Mouse (Mus musculus): ENCODE data around the gene Rpl5. TPM values are rescaled to one million over a fixed set of nuclear protein-coding genes. Genes with fewer than 3 reads are reported as not detected.

Gene Rpl5
- total RNA-seq, 2 experiments from 2014 or later, result 65.4 to 65.5 TPM

GRCm38 (mm10) chr5:107946475-107946874, 46.2 kb downstream of the Rpl5 start:
- DNase-seq, result no peak

GRCm38 (mm10) chr5:107947548-107947947, 47.2 kb downstream of the Rpl5 start:
- peak; percentile 38 for DNase-seq

- no peak for DNase-seq
These were observed 48.6 kb downstream of the Rpl5 start for GRCm38 (mm10) chr5:107948899-107949298.

GRCm38 (mm10) chr5:107949607-107950006, 49.3 kb downstream of the Rpl5 start:
- no peak for DNase-seq

GRCm38 (mm10) chr5:107950643-107951042, 50.3 kb downstream of the Rpl5 start:
- DNase-seq, result no peak

Other genes starting within 250 kb of the Rpl5 start
- under 1 TPM in 1 of 2 experiments, not detected in 1; 0.14 TPM for gene Gfi1, start 174.5 kb upstream of the Rpl5 start, total RNA-seq (2021)
- not detected for gene Ube2d2b, start 70.4 kb upstream of the Rpl5 start, total RNA-seq (2021)
- gene Evi5, start 25.4 kb upstream of the Rpl5 start, total RNA-seq (2021), result 10 to 100 TPM; 42.9 to 48.2 TPM
- 10 to 100 TPM; 11.6 to 13.5 TPM for gene Fam69a, start 86.6 kb downstream of the Rpl5 start, total RNA-seq (2021)
- 10 to 100 TPM; 26.0 to 28.4 TPM for gene Mtf2, start 165.2 kb downstream of the Rpl5 start, total RNA-seq (2021)
- gene Tmed5, start 232.1 kb downstream of the Rpl5 start, total RNA-seq (2021), result 10 to 100 TPM; 26.5 to 29.9 TPM
- 1 to 10 TPM; 1.3 to 2.1 TPM for gene Ccdc18, start 232.4 kb downstream of the Rpl5 start, total RNA-seq (2021)